Mouse (Mus musculus) hindbrain, embryonic 11.5 days (tissue): Measurements from ENCODE around the gene Acot2. TPM values are rescaled to one million over a fixed set of nuclear protein-coding genes. Genes with fewer than 3 reads are reported as not detected.
A peak's percentile ranks its signal among the peaks of the same experiment; 100 is the strongest.

Source experiments
- ATAC-seq: fragments of 200-750 bp; cut with Nextera tagmentation; 2 replicates; pipeline ENCODE4 v1.8.0; 2017; ENCODE audit warnings: mild to moderate bottlenecking, moderate TSS enrichment, moderate library complexity; ENCODE audit not compliant: low FRiP score
- DNase-seq: peaks from one replicate; pipeline ENCODE4 v3.0.0-alpha.2; 2015; ENCODE audit warnings: low spot score
- H3K27ac ChIP-seq: fragments of 300-500 bp; sonication (generic); 2 replicates; pipeline ENCODE4 v1.5.1; 2014; ENCODE audit warnings: mild to moderate bottlenecking, low read depth, low read length
- H3K27me3 ChIP-seq: fragments of 300-500 bp; sonication (generic); 2 replicates; pipeline ENCODE4 v1.6.1; 2014; ENCODE audit warnings: mild to moderate bottlenecking, low read length, moderate library complexity, mixed read lengths; ENCODE audit not compliant: control insufficient read depth, insufficient read depth
- H3K36me3 ChIP-seq: fragments of 300-500 bp; sonication (generic); 2 replicates; pipeline ENCODE4 v1.6.1; 2014; ENCODE audit warnings: mild to moderate bottlenecking, low read length, moderate library complexity, mixed read lengths; ENCODE audit not compliant: control insufficient read depth, insufficient read depth
- H3K4me1 ChIP-seq: fragments of 300-500 bp; sonication (generic); replicated peaks from 2 replicates; pipeline ENCODE4 v1.6.1; 2014; ENCODE audit warnings: low read length, mixed read lengths; ENCODE audit not compliant: control insufficient read depth, insufficient read depth
- H3K4me2 ChIP-seq: fragments of 300-500 bp; sonication (generic); replicated peaks from 2 replicates; pipeline ENCODE4 v1.6.1; 2014; ENCODE audit warnings: mild to moderate bottlenecking, low read depth, low read length
- H3K4me3 ChIP-seq: fragments of 300-500 bp; sonication (generic); 2 replicates; pipeline ENCODE4 v1.5.1; 2014; ENCODE audit warnings: low read depth, low read length
- H3K9ac ChIP-seq: fragments of 300-500 bp; sonication (generic); 2 replicates; pipeline ENCODE4 v1.6.1; 2014; ENCODE audit warnings: low read depth, low read length
- H3K9me3 ChIP-seq: fragments of 300-500 bp; sonication (generic); 2 replicates; pipeline ENCODE4 v1.6.1; 2016; ENCODE audit warnings: low read length; ENCODE audit not compliant: control insufficient read depth
- WGBS: fragments of 180-500 bp; shearing (Covaris S2); extraction: QIAGEN DNeasy Blood & Tissue Kit; methylation state at CpG from one replicate; pipeline ENCODE4 v1.1.7; 2014; 5-methylcytosine and 5-hydroxymethylcytosine counted together
- polyA plus RNA-seq: library from polyadenylated mRNA; unstranded; fragments of >200 nt; fragmentation: Nextera tagmentation; extraction: Ambion mirVana; gene quantifications from 2 replicates; pipeline ENCODE4 v1.2.1, GENCODE M21; 2014

Gene Acot2
- polyA plus RNA-seq, 1 experiment from 2014 or later, result 15.7 TPM

DNA sequence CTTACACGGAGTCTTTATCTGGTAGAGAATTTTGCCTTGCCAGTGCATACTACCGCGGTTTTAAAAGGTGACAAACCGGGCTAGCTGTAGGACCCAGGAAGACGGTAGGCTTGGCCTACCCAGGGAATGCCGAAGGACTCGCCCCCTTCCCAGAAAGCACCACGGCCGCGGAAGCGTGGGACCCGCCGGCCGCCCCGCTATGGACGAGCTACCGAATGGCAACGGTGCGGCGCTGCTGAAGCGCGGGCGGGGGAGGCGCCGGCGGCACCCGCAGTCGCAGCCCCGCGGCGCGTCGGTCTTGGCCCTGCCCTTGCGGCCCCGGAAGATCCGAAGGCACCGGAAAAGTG, 37.2 kb upstream of the Acot2 start, which contains the start of gene Riox1:
Gene Riox1 (plus strand): TSS at position 116 of the 347 bp plus-strand sequence.
- no peaks in the 10 kb centered on the region; the same call in 1 of the 2 replicates for H3K36me3 ChIP-seq
- peak; percentile 89 for DNase-seq

DNA sequence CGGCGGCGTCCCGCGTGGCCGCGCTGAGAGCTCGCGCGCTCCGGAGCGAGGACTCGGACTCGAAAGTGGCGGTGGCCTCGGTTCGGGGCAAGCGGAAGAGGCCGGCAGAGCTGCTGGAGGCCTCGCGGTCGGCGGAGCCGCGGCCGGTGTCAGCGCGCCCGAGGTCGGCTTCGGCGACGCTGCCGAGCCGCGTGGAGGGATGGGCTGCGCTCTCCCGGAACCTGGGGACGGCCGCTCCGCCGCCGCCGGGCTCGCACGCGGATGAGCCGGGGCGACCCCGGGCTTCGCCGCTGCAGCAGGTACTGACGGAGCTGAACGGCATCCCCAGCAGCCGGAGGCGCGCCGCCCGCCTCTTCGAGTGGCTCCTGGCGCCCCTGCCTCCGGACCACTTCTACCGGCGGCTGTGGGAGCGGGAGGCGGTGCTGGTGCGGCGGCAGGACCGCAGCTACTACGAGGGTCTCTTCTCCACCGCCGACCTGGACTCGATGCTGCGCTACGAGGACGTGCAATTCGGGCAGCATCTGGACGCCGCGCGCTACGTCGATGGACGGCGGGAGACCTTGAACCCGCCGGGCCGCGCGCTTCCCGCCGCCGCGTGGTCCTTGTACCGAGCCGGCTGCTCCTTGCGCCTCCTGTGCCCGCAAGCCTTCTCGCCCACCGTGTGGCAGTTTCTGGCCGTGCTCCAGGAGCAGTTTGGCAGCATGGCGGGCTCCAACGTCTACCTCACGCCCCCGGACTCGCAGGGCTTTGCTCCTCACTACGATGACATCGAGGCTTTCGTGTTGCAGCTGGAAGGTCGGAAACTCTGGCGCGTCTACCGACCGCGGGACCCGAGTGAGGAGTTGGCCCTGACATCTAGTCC, 36.6 kb upstream of the Acot2 start:
- ATAC-seq, result peak; percentile 58
- Histone ChIP-seq H3K9ac (peak overlapping the region; percentile 84), H3K4me2 (peak overlapping the region; percentile 95), H3K9me3 (no peaks in the 10 kb centered on the region), H3K27ac (peak overlapping the region; percentile 74), H3K4me3 (peak overlapping the region; percentile 90), H3K27me3 (no peaks in the 10 kb centered on the region), H3K36me3 (no peaks in the 10 kb centered on the region; the same call in 1 of the 2 replicates), H3K4me1 (peaks cover 10% of the 10 kb centered on the region; the same call in 1 of the 2 replicates)
- WGBS, result under 1% methylated on average over 110 of the region's 116 CpGs
- DNase-seq, result peak; percentile 71

More for the DNA sequence above, 37.2 kb upstream of the Acot2 start, which contains the start of gene Riox1:
- H3K9me3 ChIP-seq, result no peaks in the 10 kb centered on the region
- H3K27me3 ChIP-seq, result no peaks in the 10 kb centered on the region
- peaks cover 10% of the 10 kb centered on the region; the same call in 1 of the 2 replicates for H3K4me1 ChIP-seq
- H3K4me3 ChIP-seq, result peak within 1 kb of the TSS; percentile 90
- ATAC-seq, result peak; percentile 93
- H3K27ac ChIP-seq, result peak within 1 kb of the TSS; percentile 74
- WGBS, result under 1% methylated on average over 33 of the region's 37 CpGs
- peak within 1 kb of the TSS; percentile 84 for H3K9ac ChIP-seq
- peak within 1 kb of the TSS; percentile 95 for H3K4me2 ChIP-seq

DNA sequence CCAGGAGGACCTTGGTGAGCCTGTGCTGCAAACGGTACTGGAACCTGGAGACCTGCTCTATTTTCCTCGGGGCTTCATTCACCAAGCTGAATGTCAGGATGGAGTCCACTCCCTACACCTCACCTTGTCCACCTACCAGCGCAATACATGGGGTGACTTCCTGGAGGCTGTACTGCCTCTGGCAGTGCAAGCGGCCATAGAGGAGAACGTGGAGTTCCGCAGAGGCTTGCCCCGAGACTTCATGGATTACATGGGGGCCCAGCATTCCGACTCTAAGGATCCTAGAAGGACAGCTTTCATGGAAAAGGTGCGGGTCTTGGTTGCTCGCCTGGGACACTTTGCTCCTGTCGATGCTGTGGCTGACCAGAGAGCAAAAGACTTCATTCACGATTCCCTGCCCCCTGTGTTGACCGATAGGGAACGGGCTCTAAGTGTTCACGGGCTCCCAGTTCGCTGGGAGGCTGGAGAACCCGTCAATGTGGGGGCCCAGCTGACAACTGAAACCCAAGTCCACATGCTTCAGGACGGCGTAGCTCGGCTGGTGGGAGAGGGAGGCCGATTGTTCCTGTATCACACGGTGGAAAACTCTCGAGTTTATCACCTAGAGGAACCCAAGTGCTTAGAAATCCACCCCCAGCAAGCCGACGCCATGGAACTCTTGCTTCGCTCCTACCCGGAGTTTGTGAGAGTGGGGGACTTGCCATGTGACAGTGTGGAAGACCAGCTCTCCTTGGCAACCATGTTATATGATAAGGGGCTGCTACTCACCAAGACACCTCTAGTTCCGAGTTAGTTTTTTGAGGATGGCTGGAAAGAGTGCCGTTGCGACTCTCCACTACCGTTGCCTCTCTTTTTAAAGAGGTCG, 35.7 kb upstream of the Acot2 start:
- no peak for ATAC-seq
- H3K4me2 ChIP-seq, result peak overlapping the region; percentile 95
- H3K36me3 ChIP-seq, result no peaks in the 10 kb centered on the region; the same call in 1 of the 2 replicates
- H3K9ac ChIP-seq, result peak overlapping the region; percentile 84
- WGBS, result 65% methylated on average over 32 of the region's 32 CpGs
- no peaks in the 10 kb centered on the region for H3K9me3 ChIP-seq
- no peak for DNase-seq
- H3K27ac ChIP-seq, result no peak overlapping the region
- H3K4me1 ChIP-seq, result peaks cover 10% of the 10 kb centered on the region; the same call in 1 of the 2 replicates
- peak overlapping the region; percentile 90 for H3K4me3 ChIP-seq
- no peaks in the 10 kb centered on the region for H3K27me3 ChIP-seq

DNA sequence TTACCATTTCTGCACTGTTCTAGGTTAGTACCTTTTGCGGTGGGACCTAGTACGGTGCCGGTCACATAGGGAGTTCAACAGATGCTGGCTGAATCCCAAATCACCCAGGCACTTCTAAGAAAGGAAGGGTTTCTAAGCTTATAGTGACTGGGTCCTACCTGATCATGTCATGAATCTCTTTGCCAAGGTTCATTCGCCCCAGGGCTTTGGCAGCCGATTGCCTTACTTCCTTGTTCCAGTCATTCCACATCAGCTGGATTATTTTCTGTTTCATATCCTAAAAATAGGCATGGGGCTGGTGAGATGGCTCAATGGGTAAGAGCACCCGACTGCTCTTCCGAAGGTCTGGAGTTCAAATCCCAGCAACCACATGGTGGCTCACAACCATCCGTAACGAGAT, 29.4 kb upstream of the Acot2 start:
- H3K36me3 ChIP-seq, result no peaks in the 10 kb centered on the region; the same call in 1 of the 2 replicates
- no peak for DNase-seq
- H3K9me3 ChIP-seq, result no peaks in the 10 kb centered on the region
- no peak overlapping the region for H3K4me3 ChIP-seq
- no peak overlapping the region for H3K4me2 ChIP-seq
- H3K4me1 ChIP-seq, result 0 out of 2 replicates have a peak, but pooled peaks cover 3% of the 10 kb centered on the region
- ATAC-seq, result no peak
- no peak overlapping the region for H3K9ac ChIP-seq
- H3K27me3 ChIP-seq, result no peaks in the 10 kb centered on the region
- WGBS, result 93% methylated on average over 9 of the region's 9 CpGs
- no peak overlapping the region for H3K27ac ChIP-seq

DNA sequence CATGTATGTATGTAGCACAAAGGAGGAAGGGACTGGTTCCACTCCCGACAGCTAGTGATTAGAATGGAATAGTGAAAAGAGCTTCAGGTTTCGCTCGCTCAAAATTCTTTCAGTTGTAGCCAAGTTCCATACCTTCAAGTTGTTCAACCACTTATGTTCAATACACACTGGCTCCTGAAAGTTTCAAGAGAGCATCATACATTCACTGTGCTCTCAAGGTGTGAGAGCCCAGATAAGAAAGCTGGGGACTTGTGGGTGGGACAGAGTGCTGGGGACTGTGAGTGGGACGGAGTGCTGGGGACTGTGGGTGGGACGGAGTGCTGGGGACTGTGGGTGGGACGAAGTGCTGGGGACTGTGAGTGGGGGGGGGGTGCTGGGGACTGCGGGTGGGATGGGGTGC, 22.4 kb upstream of the Acot2 start:
- ATAC-seq (no peak), DNase-seq (no peak)
- no peaks in the 10 kb centered on the region for H3K36me3 ChIP-seq
- H3K4me1 ChIP-seq, result no peaks in the 10 kb centered on the region
- H3K27ac ChIP-seq, result no peak overlapping the region
- no peak overlapping the region for H3K9ac ChIP-seq
- no peaks in the 10 kb centered on the region for H3K9me3 ChIP-seq
- no peak overlapping the region for H3K4me2 ChIP-seq
- no peaks in the 10 kb centered on the region for H3K27me3 ChIP-seq
- no peak overlapping the region for H3K4me3 ChIP-seq
- 90% methylated on average over 7 of the region's 7 CpGs for WGBS

DNA sequence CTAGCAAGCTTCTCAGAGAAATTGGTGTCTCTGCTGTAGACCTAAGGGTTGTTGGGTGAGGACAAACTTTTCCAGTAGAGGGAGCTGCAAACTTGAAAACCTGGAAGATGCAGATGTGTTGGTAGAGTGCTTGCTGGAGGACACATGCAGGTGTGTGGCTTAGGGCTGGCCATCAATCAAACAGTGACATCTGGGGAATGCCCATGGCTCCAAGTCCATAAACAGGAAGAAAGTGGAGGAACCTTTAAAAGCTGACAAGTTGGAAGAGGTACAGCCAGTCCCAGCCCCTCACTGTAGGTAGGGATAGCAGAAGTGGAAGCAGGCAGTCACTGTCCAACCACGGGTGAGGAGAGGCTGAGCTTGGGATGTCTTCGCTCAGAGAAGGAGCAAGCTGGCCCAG, 15.5 kb upstream of the Acot2 start:
- peak; percentile 45 for DNase-seq
- WGBS, result 68% methylated on average over 2 of the region's 2 CpGs

DNA sequence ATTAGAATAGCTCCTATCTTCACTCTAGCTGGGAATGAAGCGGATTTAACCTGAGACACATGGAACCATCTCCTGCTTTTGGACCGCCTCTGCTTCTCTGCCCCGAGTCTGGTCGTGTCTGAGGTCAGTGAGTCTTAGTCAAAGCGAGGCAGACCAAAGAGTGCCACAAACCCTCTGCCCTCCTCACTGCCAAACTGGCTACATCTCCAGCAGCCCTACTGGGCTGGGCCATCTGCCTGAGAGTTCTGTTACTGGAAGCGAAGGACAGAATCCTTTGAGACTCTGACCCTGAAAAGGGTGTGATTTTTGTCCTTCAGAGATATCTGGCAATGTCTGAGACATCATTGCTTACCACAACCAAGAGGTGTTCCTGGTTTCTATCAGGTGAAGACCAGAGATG, 8.8 kb upstream of the Acot2 start:
- Histone ChIP-seq H3K4me2 (no peak overlapping the region), H3K36me3 (no peaks in the 10 kb centered on the region), H3K4me3 (no peak overlapping the region), H3K27ac (no peak overlapping the region), H3K27me3 (no peaks in the 10 kb centered on the region), H3K9ac (no peak overlapping the region), H3K9me3 (no peaks in the 10 kb centered on the region), H3K4me1 (no peaks in the 10 kb centered on the region)
- ATAC-seq, result no peak
- no peak for DNase-seq
- WGBS, result 86% methylated on average over 6 of the region's 6 CpGs

More for the DNA sequence above, 15.5 kb upstream of the Acot2 start:
- Histone ChIP-seq H3K36me3 (no peaks in the 10 kb centered on the region), H3K27me3 (no peaks in the 10 kb centered on the region), H3K27ac (no peak overlapping the region), H3K4me1 (no peaks in the 10 kb centered on the region), H3K4me2 (no peak overlapping the region), H3K9me3 (no peaks in the 10 kb centered on the region), H3K9ac (no peak overlapping the region), H3K4me3 (no peak overlapping the region)
- ATAC-seq, result no peak

DNA sequence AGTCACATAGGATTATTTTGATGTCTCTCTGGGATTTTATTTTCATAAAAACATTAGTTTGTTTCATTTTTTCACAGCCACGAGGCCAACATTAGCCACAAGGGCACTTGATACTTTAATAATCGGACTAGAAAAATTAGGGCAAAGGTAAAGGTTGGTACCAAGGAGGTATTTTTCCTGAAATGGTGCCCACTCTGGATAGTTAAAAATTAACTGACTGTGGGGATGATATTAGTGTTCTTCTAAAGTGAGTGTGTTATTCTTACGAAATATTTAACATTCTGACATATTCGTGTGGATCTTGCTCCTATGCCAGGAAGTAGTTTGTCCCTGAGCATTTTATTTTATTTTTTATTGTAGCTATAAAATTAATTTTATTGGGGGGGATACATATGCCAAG, 6.0 kb upstream of the Acot2 start:
- no peaks in the 10 kb centered on the region for H3K27me3 ChIP-seq
- WGBS, result 91% methylated on average over 4 of the region's 4 CpGs
- H3K36me3 ChIP-seq, result no peaks in the 10 kb centered on the region
- no peaks in the 10 kb centered on the region for H3K4me1 ChIP-seq
- no peak overlapping the region for H3K4me2 ChIP-seq
- no peak overlapping the region for H3K27ac ChIP-seq
- no peak overlapping the region for H3K4me3 ChIP-seq
- no peaks in the 10 kb centered on the region for H3K9me3 ChIP-seq
- DNase-seq, result no peak
- no peak for ATAC-seq
- no peak overlapping the region for H3K9ac ChIP-seq
